Mouse (Mus musculus) midbrain, embryonic 14.5 days (tissue): ENCODE data around the gene Hipk2. TPM values are rescaled to one million over a fixed set of nuclear protein-coding genes. Genes with fewer than 3 reads are reported as not detected.

Experiments used
- ATAC-seq: fragments of 200-750 bp; cut with Nextera tagmentation; 2 replicates; pipeline ENCODE4 v1.8.0; 2017; ENCODE audit warnings: moderate number of reproducible peaks, moderate library complexity; ENCODE audit not compliant: low FRiP score, low TSS enrichment
- DNase-seq: peaks from one replicate; pipeline ENCODE4 v3.0.0-alpha.2; 2015
- H3K27ac ChIP-seq: fragments of 300-500 bp; sonication (generic); replicated peaks from 2 replicates; pipeline ENCODE4 v1.5.1; 2014; ENCODE audit warnings: mild to moderate bottlenecking, low read depth, low read length, moderate library complexity
- H3K27me3 ChIP-seq: fragments of 300-500 bp; sonication (generic); 2 replicates; pipeline ENCODE4 v1.6.1; 2014; ENCODE audit warnings: low read length, control low read depth, mixed read lengths; ENCODE audit not compliant: control insufficient read depth, insufficient read depth
- H3K36me3 ChIP-seq: fragments of 300-500 bp; sonication (generic); 2 replicates; pipeline ENCODE4 v1.6.1; 2014; ENCODE audit warnings: low read length, control low read depth; ENCODE audit not compliant: control insufficient read depth, insufficient read depth
- H3K4me1 ChIP-seq: fragments of 300-500 bp; sonication (generic); 2 replicates; pipeline ENCODE4 v1.6.1; 2014; ENCODE audit warnings: mild to moderate bottlenecking, antibody characterized with exemption, low read length, control low read depth; ENCODE audit not compliant: control insufficient read depth, insufficient read depth
- H3K4me2 ChIP-seq: fragments of 300-500 bp; sonication (generic); 2 replicates; pipeline ENCODE4 v1.6.1; 2014; ENCODE audit warnings: mild to moderate bottlenecking, low read length, moderate library complexity
- H3K4me3 ChIP-seq: fragments of 300-500 bp; sonication (generic); replicated peaks from 2 replicates; pipeline ENCODE4 v1.5.1; 2014; ENCODE audit warnings: low read depth, low read length
- H3K9ac ChIP-seq: fragments of 300-500 bp; sonication (generic); replicated peaks from 2 replicates; pipeline ENCODE4 v1.6.1; 2014; ENCODE audit warnings: mild to moderate bottlenecking, low read length, moderate library complexity
- H3K9me3 ChIP-seq: fragments of 300-500 bp; sonication (generic); 2 replicates; pipeline ENCODE4 v1.6.1; 2016; ENCODE audit warnings: low read length, control low read depth, mixed read lengths; ENCODE audit not compliant: control insufficient read depth
- WGBS: fragments of 180-500 bp; shearing (Covaris S2); extraction: QIAGEN DNeasy Blood & Tissue Kit; methylation state at CpG from one replicate; pipeline ENCODE4 v1.1.7; 2014; 5-methylcytosine and 5-hydroxymethylcytosine counted together
- polyA plus RNA-seq: library from polyadenylated mRNA; unstranded; fragments of >200 nt; fragmentation: Nextera tagmentation; extraction: Ambion mirVana; gene quantifications from 2 replicates; pipeline ENCODE4 v1.2.1, GENCODE M21; 2014

The Hipk2 gene
- polyA plus RNA-seq, 1 experiment from 2014 or later: 41.3 TPM

DNA sequence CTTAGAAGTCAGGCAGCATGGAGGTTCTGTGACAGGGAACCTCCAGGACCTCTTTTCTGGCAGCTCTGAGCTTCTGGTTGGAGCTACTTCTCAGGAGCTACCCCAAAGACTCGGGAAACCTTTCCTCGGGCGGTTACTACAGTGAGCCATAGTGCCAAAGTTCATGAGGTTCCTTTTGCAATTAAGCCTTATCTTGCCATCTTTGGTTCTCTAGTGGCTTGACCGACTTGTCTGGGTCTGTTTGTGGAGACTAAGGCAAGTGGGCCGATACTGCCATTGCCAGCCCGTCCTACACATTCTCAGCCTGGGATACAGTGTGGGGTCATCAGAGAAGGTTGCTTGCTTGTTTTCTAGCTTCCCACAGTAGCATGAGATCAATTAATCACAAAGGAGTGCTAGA is 183.4 kb downstream of the Hipk2 start:
- 97% methylated on average over 6 of the region's 6 CpGs for WGBS
- H3K9ac ChIP-seq: no peak overlapping the region
- ATAC-seq (no peak), DNase-seq (no peak)
- H3K4me2 ChIP-seq: no peak overlapping the region
- H3K36me3 ChIP-seq: peaks cover 65% of the 10 kb centered on the region
- no peaks in the 10 kb centered on the region for H3K4me1 ChIP-seq
- no peaks in the 10 kb centered on the region for H3K27me3 ChIP-seq
- no peak overlapping the region for H3K27ac ChIP-seq
- no peaks in the 10 kb centered on the region for H3K9me3 ChIP-seq
- no peak overlapping the region for H3K4me3 ChIP-seq

DNA sequence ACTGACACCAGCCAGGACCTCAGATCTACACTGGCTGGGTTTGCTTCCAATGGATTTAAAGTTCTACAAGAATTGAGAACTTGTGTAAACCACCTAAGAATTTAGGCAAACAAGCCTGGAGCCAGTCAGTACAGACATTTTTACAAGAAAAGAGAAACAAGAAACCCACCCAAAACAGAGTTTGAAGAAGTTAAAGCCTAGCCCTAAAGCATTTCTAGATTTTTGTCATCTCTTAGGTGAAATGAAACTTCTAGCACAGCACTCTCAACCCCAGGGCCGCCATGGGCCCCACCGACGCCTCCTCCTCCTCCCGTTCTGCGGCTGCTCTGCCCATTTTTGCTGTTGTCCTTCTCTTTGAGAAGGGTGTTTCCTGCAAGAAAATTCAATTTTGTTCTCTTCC is 184.9 kb downstream of the Hipk2 start:
- H3K27ac ChIP-seq: no peak overlapping the region
- ATAC-seq (no peak), DNase-seq (no peak)
- H3K9me3 ChIP-seq: no peaks in the 10 kb centered on the region
- 95% methylated on average over 5 of the region's 5 CpGs for WGBS
- no peaks in the 10 kb centered on the region for H3K27me3 ChIP-seq
- H3K9ac ChIP-seq: no peak overlapping the region
- H3K4me1 ChIP-seq: no peaks in the 10 kb centered on the region
- H3K4me3 ChIP-seq: no peak overlapping the region
- peaks cover 52% of the 10 kb centered on the region for H3K36me3 ChIP-seq
- no peak overlapping the region for H3K4me2 ChIP-seq

DNA sequence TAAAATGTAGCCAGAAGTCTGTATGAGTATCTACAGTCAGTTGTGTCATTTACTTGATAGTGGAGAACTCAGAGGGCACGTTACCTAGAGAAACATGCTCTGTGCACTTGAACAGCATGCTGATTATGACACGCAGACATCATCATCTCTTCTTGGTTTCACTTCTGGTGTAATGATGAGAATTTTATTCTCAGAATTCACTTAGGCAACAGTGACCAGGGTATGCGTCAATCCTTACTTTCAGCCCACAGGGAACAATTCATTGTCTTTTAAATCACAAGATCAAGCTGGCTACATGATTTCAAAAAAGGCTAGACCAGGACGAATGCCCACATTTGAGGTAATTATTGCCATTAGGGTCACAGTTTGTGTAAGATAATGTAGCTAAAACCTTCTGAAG is 185.3 kb downstream of the Hipk2 start:
- no peak for DNase-seq
- ATAC-seq: no peak
- Histone ChIP-seq H3K9me3 (no peaks in the 10 kb centered on the region), H3K27ac (no peak overlapping the region), H3K36me3 (peaks cover 47% of the 10 kb centered on the region), H3K9ac (no peak overlapping the region), H3K4me2 (no peak overlapping the region), H3K4me3 (no peak overlapping the region), H3K27me3 (no peaks in the 10 kb centered on the region), H3K4me1 (no peaks in the 10 kb centered on the region)
- 83% methylated on average over 4 of the region's 4 CpGs for WGBS

DNA sequence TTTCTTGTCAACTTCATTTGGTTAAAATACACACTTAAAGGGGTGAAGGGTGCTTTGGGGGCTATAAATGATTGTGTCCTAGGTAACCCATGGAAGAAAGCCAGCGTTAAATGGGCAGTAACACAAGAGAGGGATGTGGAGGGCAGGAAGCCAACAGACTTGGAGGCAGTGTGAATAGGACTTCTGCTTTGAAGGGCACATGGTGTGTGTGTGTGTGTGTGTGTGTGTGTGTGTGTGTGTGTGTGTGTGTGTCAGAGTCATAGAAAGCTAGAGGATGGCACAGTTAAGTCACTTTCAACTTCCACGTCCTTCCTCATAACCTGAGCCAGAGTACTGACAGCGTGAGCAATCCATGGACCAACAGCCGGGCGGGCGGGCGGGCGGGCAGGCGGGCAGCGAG is 187.1 kb downstream of the Hipk2 start:
- Histone ChIP-seq H3K27ac (no peak overlapping the region), H3K9ac (no peak overlapping the region), H3K4me3 (no peak overlapping the region), H3K27me3 (no peaks in the 10 kb centered on the region), H3K36me3 (peaks cover 36% of the 10 kb centered on the region), H3K4me2 (no peak overlapping the region), H3K9me3 (no peaks in the 10 kb centered on the region), H3K4me1 (no peaks in the 10 kb centered on the region)
- DNase-seq: peak; percentile 35
- 92% methylated on average over 10 of the region's 10 CpGs for WGBS
- no peak for ATAC-seq

DNA sequence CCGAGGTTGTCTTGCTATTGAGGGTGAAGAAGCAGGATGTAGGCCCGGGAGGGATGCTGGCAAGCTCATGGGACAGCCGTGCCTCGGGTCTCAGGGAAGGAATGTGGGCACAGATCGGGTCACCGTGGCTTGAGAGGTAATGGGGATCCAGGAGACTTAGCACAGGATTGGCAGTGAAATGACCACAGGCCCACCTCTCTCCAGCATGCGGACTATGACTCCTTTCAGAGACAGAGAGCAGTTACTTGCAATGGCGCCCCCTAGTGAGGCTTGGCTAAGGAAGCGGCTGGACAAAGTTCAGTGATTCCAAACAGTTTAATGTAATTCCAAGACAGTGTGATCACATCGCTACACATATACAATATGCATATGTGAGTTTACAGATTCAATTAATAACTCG is 188.7 kb downstream of the Hipk2 start:
- ATAC-seq (no peak), DNase-seq (peak; percentile 51)
- H3K27me3 ChIP-seq: no peaks in the 10 kb centered on the region
- WGBS: 64% methylated on average over 11 of the region's 11 CpGs
- peaks cover 21% of the 10 kb centered on the region for H3K36me3 ChIP-seq
- H3K4me1 ChIP-seq: no peaks in the 10 kb centered on the region
- no peaks in the 10 kb centered on the region for H3K9me3 ChIP-seq
- H3K9ac ChIP-seq: no peak overlapping the region
- H3K27ac ChIP-seq: no peak overlapping the region
- H3K4me2 ChIP-seq: no peak overlapping the region
- no peak overlapping the region for H3K4me3 ChIP-seq

DNA sequence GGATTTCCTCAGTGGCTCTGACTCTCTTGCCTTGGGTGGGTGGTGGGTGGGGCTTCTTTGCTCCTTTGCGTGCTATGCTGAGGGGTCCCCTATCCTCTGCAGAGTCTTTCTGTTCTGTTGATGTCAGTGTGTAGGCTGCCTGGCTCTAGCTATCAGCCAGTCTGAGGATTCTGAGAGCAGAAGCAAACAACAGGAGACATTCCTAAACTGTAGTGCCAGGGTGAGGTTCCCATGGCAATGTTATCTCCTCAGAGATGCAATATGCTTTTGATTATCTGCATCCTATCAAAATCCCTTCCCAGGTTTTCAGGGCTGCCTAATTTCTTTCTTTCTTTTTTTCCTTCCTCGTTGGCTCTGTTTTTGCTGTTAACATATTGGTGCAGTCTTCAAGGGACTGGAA is 193.4 kb downstream of the Hipk2 start:
- no peaks in the 10 kb centered on the region for H3K4me1 ChIP-seq
- ATAC-seq: no peak
- WGBS: 71% methylated on average over 2 of the region's 2 CpGs

DNA sequence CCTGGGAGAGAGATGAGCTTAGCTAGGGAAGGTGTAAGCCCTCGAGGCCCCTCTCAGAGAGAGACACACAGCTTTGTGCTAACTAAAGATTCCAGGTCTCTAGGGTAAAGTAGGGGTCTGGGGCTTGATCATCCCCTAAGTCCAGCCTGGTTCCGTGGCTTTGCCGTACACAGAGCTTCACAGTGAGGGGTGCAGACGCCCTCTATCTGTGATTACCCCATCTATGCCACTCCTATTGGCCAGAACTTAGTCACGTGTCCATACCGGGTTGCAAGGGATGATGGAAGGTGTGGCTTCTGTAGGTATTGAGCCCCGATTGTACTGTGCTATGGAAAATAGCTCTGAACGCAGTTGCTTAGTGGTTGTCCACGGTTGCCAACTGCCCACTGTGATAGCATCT is 198.3 kb downstream of the Hipk2 start:
- no peak overlapping the region for H3K9ac ChIP-seq
- H3K9me3 ChIP-seq: no peaks in the 10 kb centered on the region
- ATAC-seq (no peak), DNase-seq (no peak)
- no peak overlapping the region for H3K4me3 ChIP-seq
- no peaks in the 10 kb centered on the region for H3K4me1 ChIP-seq
- H3K36me3 ChIP-seq: no peaks in the 10 kb centered on the region; the same call in 1 of the 2 replicates
- no peak overlapping the region for H3K27ac ChIP-seq
- no peak overlapping the region for H3K4me2 ChIP-seq
- no peaks in the 10 kb centered on the region for H3K27me3 ChIP-seq
- WGBS: 81% methylated on average over 9 of the region's 9 CpGs

More for the DNA sequence above, 193.4 kb downstream of the Hipk2 start:
- no peak overlapping the region for H3K4me2 ChIP-seq
- H3K36me3 ChIP-seq: no peaks in the 10 kb centered on the region; the same call in 1 of the 2 replicates
- no peaks in the 10 kb centered on the region for H3K27me3 ChIP-seq
- no peak overlapping the region for H3K27ac ChIP-seq
- no peak for DNase-seq
- H3K4me3 ChIP-seq: no peak overlapping the region
- H3K9me3 ChIP-seq: no peaks in the 10 kb centered on the region
- H3K9ac ChIP-seq: no peak overlapping the region

DNA sequence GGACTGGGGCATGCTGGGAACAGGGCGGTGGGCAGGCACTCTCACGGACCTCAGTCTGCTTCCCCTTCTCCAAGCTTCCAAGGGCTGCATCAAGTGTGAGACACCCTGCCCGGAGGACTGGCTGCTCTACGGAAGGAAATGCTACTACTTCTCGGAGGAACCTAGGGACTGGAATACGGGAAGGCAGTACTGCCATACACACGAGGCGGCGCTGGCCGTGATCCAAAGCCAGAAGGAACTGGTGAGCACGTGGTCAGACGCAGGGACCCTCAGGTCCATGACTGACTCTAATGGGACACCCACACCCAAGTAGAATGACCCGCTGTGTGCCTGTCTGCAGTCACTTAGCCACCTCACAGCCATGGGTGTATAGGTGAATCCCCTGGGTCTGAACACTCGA is 199.2 kb downstream of the Hipk2 start:
- no peaks in the 10 kb centered on the region for H3K9me3 ChIP-seq
- H3K27me3 ChIP-seq: no peaks in the 10 kb centered on the region
- no peak overlapping the region for H3K4me2 ChIP-seq
- H3K36me3 ChIP-seq: no peaks in the 10 kb centered on the region; the same call in 1 of the 2 replicates
- no peak overlapping the region for H3K27ac ChIP-seq
- ATAC-seq (no peak), DNase-seq (no peak)
- no peak overlapping the region for H3K9ac ChIP-seq
- H3K4me3 ChIP-seq: no peak overlapping the region
- 82% methylated on average over 14 of the region's 14 CpGs for WGBS
- H3K4me1 ChIP-seq: no peaks in the 10 kb centered on the region

DNA sequence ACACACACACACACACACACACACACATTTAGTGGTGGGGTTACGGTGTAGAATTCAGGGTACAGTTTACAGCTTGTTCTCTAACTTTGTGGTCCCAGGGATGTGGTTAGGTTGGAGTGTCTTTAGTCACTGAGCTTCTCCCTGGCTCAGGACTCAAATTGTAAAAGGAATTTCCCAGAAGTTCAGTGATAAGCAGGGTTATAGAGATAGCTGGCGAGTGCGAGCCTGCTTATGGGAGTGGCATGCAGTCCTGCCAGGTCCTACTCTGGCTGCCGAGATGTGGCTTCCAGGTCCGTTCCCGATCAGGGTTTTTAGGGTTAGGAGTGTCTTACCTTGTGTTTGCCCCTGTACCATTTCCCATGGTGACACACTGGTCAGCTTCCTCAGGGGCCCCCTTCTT is 199.7 kb downstream of the Hipk2 start:
- Histone ChIP-seq H3K4me3 (no peak overlapping the region), H3K4me1 (no peaks in the 10 kb centered on the region), H3K9ac (no peak overlapping the region), H3K27ac (no peak overlapping the region), H3K36me3 (no peaks in the 10 kb centered on the region; the same call in 1 of the 2 replicates), H3K9me3 (no peaks in the 10 kb centered on the region), H3K4me2 (no peak overlapping the region), H3K27me3 (no peaks in the 10 kb centered on the region)
- 94% methylated on average over 6 of the region's 6 CpGs for WGBS
- no peak for DNase-seq
- ATAC-seq: no peak
